Mouse (Mus musculus): Measurements from ENCODE around the gene Ndufc1. TPM values are rescaled to one million over a fixed set of nuclear protein-coding genes. Genes with fewer than 3 reads are reported as not detected.
A peak's percentile ranks its signal among the peaks of the same experiment; 100 is the strongest.

The Ndufc1 gene
- polyA plus RNA-seq, 2 experiments, result 150 to 493 TPM

GRCm38 (mm10) chr3:51365517-51365882, 43.3 kb downstream of the Ndufc1 start:
- H3K4me1 ChIP-seq (replicated peaks; ENCODE audit: control insufficient read depth in 2 of 2, insufficient read depth in 2 of 2, low read length in 1 of 2), result peaks cover 31 to 47% of the 10 kb centered on the region in 2 experiments
- DNase-seq (ENCODE audit: low read depth in 3 of 3, low spot score in 3 of 3) (no peak), ATAC-seq (ENCODE audit: insufficient read depth) (no peak)
- H3K27me3 ChIP-seq (ENCODE audit: control insufficient read depth, insufficient read depth, low read length), result no peaks in the 10 kb centered on the region
- 0% methylated on average over 3 of the region's 3 CpGs for WGBS (ENCODE audit: insufficient replicate concordance)
- no peak overlapping the region for H3K27ac ChIP-seq
- H3K9ac ChIP-seq (replicated peaks), result no peak overlapping the region
- no peaks in the 10 kb centered on the region for H3K36me3 ChIP-seq (replicated peaks; ENCODE audit: control insufficient read depth, insufficient read depth, low read depth)
- no peaks in the 10 kb centered on the region for H3K9me3 ChIP-seq (ENCODE audit: control insufficient read depth, low read length)
- H3K4me2 ChIP-seq (ENCODE audit: low read depth), result peak overlapping the region; percentile 86
- no peak for TF ChIP-seq EP300 (IDR thresholded peaks at IDR 0.05; ENCODE audit: low read depth)
- no peak for TF ChIP-seq CTCF (IDR thresholded peaks at IDR 0.05; ENCODE audit: low read depth)
- peak overlapping the region; percentile 53 to 75; a peak in 3 of 4 replicates for H3K4me3 ChIP-seq (ENCODE audit: insufficient read depth in 1 of 2, low read depth in 2 of 2, low read length in 2 of 2)

DNA sequence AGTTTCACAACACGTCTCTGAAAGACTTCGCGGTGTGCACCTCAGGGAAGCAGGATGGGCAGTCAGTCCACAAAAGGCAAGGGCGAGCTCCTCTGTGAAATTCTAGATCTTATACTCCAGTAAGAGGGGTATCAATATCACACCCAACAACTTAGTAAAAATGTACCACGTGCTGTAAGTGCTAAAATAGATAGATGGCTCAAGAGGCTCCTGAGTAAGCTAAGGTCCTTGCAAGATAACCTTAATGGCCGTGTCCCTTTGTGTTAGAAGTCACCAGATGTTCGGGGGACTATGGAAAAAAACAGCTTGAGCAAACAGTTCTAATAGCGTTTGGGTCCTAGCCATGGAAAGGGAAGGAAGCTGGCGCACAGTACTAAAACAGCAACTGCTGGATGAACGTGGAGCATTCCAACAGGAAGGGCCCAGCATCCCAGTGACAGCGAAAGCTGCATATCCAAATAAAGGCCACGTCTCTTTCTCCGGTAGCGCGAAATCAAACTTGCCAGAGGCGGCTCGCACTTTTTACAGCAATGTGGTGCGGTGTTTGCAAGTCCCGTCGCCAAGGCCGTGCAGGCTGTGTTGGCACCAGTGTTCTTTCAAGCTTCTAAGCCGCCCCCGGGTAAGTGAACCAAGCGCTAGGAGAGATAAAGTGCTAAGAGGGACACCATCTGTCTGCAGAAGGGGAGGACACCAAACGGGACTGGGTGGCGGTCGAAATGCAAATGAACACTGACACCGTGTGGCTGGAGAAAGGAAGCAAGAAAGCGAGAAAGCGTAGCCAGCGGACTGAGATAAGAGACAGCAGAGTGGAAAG, 43.9 kb downstream of the Ndufc1 start:
- peak; percentile 67 for TF ChIP-seq EP300 (IDR thresholded peaks at IDR 0.05; ENCODE audit: low read depth)
- peak; percentile 97 for TF ChIP-seq CTCF (IDR thresholded peaks at IDR 0.05; ENCODE audit: low read depth)
- Histone ChIP-seq H3K9me3 (ENCODE audit: control insufficient read depth, low read length) (no peaks in the 10 kb centered on the region), H3K27me3 (ENCODE audit: control insufficient read depth, insufficient read depth, low read length) (no peaks in the 10 kb centered on the region), H3K27ac (peak overlapping the region; percentile 3), H3K4me1 (replicated peaks; ENCODE audit: control insufficient read depth in 2 of 2, insufficient read depth in 2 of 2, low read length in 1 of 2) (peaks cover 31 to 47% of the 10 kb centered on the region in 2 experiments), H3K4me2 (ENCODE audit: low read depth) (peak overlapping the region; percentile 86), H3K4me3 (ENCODE audit: insufficient read depth in 1 of 2, low read depth in 2 of 2, low read length in 2 of 2) (peak overlapping the region; percentile 53 to 75), H3K36me3 (replicated peaks; ENCODE audit: control insufficient read depth, insufficient read depth, low read depth) (no peaks in the 10 kb centered on the region), H3K9ac (replicated peaks) (peak overlapping the region; percentile 32)
- WGBS (ENCODE audit: insufficient replicate concordance), result 5% methylated on average over 31 of the region's 31 CpGs
- DNase-seq (ENCODE audit: low read depth in 3 of 3, low spot score in 3 of 3) (peak; percentile 81 to 91 (median 84)), ATAC-seq (ENCODE audit: insufficient read depth) (peak; percentile 86)

DNA sequence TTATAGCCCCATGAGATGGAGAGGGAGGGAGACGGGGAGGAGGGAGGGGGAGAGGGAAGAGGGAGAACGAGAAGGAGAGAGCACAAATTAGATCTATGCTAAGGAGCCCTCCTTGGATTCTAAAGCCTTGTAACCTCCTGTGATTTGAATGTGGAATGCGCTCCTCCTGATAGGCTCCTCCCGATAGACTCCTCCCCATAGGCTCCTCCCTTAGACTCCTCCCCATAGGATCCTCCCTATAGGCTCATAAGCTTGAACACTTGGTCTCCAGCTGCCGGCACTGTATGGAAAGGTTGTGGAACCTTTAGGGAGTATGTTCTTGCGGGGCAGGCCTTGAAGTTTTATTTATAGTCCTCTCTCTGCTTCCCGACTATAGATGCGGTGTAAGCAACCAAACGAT, 47.7 kb downstream of the Ndufc1 start:
- 0 out of 2 replicates have a peak overlapping the region, but pooled peaks have one; percentile 1 for H3K4me2 ChIP-seq (ENCODE audit: low read depth)
- ATAC-seq (ENCODE audit: insufficient read depth), result no peak
- no peaks in the 10 kb centered on the region for H3K36me3 ChIP-seq (replicated peaks; ENCODE audit: control insufficient read depth, insufficient read depth, low read depth)
- H3K27me3 ChIP-seq (ENCODE audit: control insufficient read depth, insufficient read depth, low read length), result no peaks in the 10 kb centered on the region
- DNase-seq (ENCODE audit: low read depth in 3 of 3, low spot score in 3 of 3), result no peak
- TF ChIP-seq EP300 (IDR thresholded peaks at IDR 0.05; ENCODE audit: low read depth), result no peak
- no peak for TF ChIP-seq CTCF (IDR thresholded peaks at IDR 0.05; ENCODE audit: low read depth)
- H3K4me3 ChIP-seq (ENCODE audit: insufficient read depth in 1 of 2, low read depth in 2 of 2, low read length in 2 of 2), result no peak overlapping the region
- H3K9me3 ChIP-seq (ENCODE audit: control insufficient read depth, low read length), result no peaks in the 10 kb centered on the region
- peaks cover 16 to 37% of the 10 kb centered on the region in 2 experiments for H3K4me1 ChIP-seq (replicated peaks; ENCODE audit: control insufficient read depth in 2 of 2, insufficient read depth in 2 of 2, low read length in 1 of 2)
- WGBS (ENCODE audit: insufficient replicate concordance), result 34% methylated on average over 9 of the region's 9 CpGs
- H3K9ac ChIP-seq (replicated peaks), result no peak overlapping the region
- H3K27ac ChIP-seq, result no peak overlapping the region

DNA sequence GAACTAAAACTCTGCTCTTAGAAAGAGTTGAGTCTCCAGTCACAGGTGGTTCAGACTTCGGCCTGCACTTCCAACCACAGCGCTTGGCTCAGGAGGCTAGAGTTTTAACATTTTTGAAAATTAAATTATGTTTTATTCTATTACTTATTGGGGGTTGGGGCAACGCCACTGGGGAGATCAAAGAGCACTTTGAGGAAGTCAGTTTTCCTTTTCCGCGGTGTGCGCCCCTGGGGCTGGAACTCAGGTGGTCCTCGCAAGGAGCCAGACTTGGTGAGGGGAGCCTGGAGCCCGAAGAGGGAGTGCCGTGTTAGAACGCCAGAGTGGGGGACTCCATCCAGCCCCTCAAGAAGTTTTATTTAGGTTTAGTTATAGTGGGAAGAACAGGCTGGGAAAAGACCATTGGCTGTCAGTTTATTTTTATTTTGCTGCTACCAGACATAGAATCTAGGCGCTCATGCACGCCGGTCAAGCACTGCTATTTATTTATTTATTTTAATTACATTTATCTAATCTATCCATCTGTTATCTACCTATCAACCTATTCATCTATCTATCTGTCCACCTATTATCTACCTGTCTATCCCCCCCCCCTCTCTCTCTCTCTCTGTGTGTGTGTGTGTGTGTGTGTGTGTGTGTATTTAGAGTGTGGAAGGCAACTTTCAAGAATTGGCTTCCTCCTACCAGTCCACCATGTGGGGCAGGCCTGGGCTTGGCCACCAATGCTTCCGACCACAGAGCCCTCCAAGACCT, 49.1 kb downstream of the Ndufc1 start:
- Histone ChIP-seq H3K27me3 (ENCODE audit: control insufficient read depth, insufficient read depth, low read length) (no peaks in the 10 kb centered on the region), H3K4me1 (replicated peaks; ENCODE audit: control insufficient read depth in 2 of 2, insufficient read depth in 2 of 2, low read length in 1 of 2) (peaks cover 12 to 26% of the 10 kb centered on the region in 2 experiments), H3K9me3 (ENCODE audit: control insufficient read depth, low read length) (no peaks in the 10 kb centered on the region), H3K9ac (replicated peaks) (peak overlapping the region; percentile 13; the same call in 1 of the 2 replicates), H3K4me2 (ENCODE audit: low read depth) (peak overlapping the region; percentile 95), H3K4me3 (ENCODE audit: insufficient read depth in 1 of 2, low read depth in 2 of 2, low read length in 2 of 2) (peak overlapping the region; percentile 14 to 67), H3K36me3 (replicated peaks; ENCODE audit: control insufficient read depth, insufficient read depth, low read depth) (no peaks in the 10 kb centered on the region), H3K27ac (no peak overlapping the region)
- 24% methylated on average over 14 of the region's 14 CpGs for WGBS (ENCODE audit: insufficient replicate concordance)
- DNase-seq (ENCODE audit: low read depth in 3 of 3, low spot score in 3 of 3) (no peak), ATAC-seq (ENCODE audit: insufficient read depth) (no peak)
- TF ChIP-seq EP300 (IDR thresholded peaks at IDR 0.05; ENCODE audit: low read depth) (0 out of 2 replicates have a peak, but pooled peaks have one; percentile 2), CTCF (IDR thresholded peaks at IDR 0.05; ENCODE audit: low read depth) (no peak)

Measured in liver, embryonic 14.5 days (tissue).